Mouse (Mus musculus): Measurements from ENCODE around the gene Ints13.
"Not testable (repeated sequence)": the region's sequence is repeated elsewhere in the genome, so short reads cannot be mapped to it uniquely, and the experiment has no call there.

Ints13 gene

GRCm38 (mm10) chr6:146577310-146578109 is at the start of gene Ints13:
Ints13 (minus strand) TSS chr6:146577835.
- DNase-seq: peak; percentile 97

DNA sequence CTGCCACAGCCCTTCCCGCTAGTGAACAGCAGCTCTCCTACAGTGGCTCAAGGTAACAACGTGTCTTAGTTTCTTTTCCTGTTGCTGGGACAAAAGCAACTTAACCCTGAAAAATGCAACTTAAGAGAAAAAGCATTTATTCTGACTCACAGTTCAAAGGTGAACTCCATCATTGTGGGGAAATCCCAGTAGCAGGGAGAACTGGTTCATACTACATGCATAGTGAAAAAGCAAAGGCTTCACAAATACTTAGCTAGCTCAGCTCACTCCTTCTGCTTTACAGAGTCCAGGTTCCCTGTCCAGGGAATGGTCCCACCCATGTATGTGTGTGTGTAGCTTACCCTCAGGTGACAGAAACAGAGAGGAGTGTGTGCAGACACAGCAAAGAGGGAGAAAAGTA is 39.0 kb upstream of the Ints13 start:
- no peak for DNase-seq

- no peak for DNase-seq
Observed at GRCm38 (mm10) chr6:146615891-146616290, 38.3 kb upstream of the Ints13 start.

DNA sequence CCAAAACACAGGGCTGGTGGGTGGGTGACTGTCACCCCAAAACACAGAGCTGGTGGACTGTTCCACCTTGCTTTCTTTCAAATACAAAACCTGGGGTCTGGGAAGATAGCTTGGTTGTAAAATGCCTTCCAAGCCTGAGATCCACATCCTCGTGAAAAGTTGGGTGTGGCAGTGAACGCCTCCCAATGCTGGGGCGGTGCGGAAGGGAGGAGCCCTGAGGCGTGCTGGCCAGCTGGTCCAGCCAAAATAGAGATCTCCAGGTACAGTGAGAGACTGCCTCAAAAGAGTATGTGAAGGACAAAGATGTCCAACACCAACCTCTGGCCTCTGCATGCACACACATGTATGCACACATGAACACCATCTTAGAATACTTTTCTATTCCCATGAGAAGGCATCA is 36.9 kb upstream of the Ints13 start:
- DNase-seq: no peak

GRCm38 (mm10) chr6:146613907-146614306 is 36.3 kb upstream of the Ints13 start:
- no peak for DNase-seq

- DNase-seq: no peak
Observed at GRCm38 (mm10) chr6:146612736-146613135, 35.1 kb upstream of the Ints13 start.

DNA sequence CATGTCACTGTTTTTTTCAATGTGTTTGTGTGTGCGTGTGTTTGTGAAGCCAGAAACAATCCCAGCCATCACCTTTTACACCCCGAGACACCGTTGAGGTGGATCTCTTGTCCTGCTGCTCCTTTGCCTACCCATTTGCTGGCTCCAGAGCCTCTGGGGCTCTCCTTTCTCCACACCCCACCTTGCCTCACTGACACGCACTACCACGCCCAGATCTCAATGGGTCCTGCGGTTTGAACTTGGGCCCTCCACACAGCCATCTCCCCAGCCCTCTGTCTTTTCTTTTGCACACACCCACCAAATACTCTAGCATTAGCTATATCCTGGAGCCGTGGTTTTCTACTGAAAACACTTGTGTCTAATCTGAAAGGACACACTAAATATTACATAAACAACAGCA is 34.3 kb upstream of the Ints13 start:
- DNase-seq: no peak

- no peak for DNase-seq
Observed at GRCm38 (mm10) chr6:146611385-146611784, 33.8 kb upstream of the Ints13 start.

DNA sequence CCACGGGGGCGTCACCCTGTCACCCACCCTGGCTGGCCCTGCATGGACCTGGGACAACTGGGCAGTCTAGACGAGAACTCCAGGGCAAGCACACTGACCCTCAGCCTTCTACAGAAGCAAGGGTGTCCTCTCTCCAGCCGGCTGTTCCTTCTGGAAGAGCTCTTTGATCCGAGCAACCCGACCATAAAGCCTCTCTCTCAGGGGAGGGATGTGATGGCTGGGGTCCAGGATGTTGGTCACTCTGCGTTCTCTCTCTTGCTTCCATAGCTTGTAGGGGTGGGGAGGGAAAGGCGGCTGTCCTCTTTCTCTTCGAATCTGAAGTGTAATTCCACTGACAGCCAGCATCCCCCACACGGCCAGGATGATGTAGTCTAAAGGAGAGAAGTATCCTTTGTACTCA is 26.0 kb upstream of the Ints13 start:
- DNase-seq: no peak

GRCm38 (mm10) chr6:146602601-146603000 is 25.0 kb upstream of the Ints13 start:
- DNase-seq: no peak

DNA sequence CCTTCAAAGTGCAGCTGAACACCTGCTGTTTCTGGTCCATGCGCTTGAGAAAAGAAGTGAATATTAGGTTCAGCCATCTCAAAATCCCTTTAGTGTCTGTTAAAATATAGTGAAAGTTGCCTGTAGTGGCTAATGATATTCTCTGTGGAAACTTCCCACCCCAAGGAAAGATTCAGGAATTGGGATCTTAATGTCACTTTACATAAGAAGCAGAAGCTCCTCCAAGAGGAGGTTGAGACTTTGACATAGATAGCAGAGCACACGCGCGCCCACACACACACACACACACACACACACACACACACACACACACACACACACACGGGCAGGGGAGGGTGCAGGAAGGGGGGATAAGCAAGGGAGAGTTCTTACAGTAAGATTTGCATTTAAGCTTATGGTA is 7.5 kb upstream of the Ints13 start:
- DNase-seq: no peak

DNA sequence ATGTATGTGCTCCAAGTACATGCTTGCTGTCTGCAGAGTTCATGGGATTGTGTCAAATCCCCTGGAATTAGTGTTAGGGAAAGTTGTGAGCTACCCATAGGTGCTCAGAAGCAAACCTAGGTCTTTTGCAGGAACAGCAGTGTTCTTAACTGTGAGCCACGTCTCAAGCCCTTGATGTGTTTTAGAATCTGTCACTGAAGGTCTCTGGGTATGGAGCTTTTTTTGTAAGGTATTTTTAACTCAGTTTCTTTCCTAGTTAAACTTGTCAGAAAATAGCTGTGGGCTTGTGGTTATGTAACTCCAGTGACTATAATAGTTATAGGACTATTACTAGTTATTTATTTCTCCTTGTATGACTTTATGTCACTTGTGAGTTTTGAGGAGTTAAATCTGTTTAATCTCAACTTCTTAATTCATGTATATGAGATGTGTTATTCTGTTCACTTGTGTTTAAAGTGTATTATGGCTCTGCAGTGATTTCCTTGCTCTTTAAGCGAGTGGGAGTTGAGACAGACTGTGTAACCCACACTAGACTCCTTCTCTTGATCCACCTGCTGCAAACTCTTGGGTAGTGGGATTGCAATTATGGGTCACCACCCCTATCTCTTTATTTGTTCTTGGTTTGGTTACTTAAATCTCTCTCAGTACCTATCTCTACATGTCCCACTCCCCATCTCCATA is 5.9 kb upstream of the Ints13 start:
- DNase-seq: no peak

GRCm38 (mm10) chr6:146580381-146580926 is 2.8 kb upstream of the Ints13 start:
- DNase-seq: peak; percentile 22

DNA sequence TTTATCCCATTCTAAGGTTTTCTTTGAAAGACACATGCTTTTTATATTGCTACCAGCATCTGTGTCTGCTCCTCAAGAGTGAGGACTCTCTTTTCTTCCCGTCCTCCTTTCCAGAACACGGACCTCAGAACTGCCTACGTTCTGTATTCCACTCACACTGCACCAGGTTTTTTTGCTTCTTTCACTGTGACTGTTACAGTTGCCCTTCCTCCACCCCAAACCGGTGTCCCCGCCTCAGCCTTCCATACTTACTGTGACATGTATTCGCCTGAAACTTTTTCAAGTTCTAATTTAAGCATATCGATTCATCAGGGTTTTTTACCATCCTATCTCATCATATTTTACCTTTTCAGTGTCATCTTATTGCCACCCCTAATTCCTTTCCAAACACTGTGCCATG is 951 bp upstream of the Ints13 start:
- peak; percentile 27 for DNase-seq

DNA sequence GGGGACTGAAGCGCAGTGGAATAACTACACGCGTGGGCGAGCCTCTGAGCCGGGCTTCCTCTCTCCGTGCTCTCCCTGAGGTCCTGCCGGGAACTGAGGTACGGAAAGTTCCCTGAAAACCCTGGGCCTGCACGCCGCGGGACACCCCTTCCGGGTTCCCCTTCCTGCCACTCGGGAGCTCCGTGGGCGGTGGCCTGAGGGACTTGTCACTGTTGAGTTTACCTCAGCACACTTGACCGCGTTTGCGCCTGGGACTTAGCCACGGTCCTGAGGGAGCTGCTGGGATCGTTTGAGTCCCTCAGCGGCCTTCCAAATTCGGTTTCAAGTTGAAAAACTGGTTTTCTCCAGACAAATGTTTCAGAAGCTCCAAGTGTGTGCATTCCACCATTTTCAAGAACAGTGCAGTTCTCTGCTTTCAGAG is 486 bp upstream of the Ints13 start:
- peak; percentile 66 for DNase-seq

- no peak for DNase-seq
Observed at GRCm38 (mm10) chr6:146576903-146577302, 732 bp downstream of the Ints13 start, which contains the start of gene Fgfr1op2. Fgfr1op2 (plus strand) TSS chr6:146577203.

GRCm38 (mm10) chr6:146572073-146572472 is 5.6 kb downstream of the Ints13 start:
- DNase-seq: no peak

DNA sequence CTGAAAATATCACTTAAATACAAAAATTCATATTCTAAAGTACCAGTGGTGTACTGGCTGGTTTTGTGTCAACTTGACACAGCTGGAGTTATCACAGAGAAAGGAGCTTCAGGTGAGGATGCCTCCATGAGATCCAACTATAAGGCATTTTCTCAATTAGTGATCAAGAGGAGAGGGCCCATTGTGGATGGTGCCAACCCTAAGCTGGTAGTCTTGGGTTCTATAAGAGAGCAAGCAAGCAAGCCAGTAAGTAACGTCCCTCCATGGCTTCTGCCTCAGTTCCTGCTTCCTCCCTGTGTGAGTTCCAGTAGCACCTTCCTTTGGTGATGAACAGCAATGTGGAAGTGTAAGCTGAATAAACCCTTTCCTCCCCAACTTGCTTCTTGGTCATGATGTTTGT is 15.2 kb downstream of the Ints13 start:
- DNase-seq: not testable (repeated sequence)

GRCm38 (mm10) chr6:146551326-146551725 is 26.3 kb downstream of the Ints13 start:
- no peak for DNase-seq

DNA sequence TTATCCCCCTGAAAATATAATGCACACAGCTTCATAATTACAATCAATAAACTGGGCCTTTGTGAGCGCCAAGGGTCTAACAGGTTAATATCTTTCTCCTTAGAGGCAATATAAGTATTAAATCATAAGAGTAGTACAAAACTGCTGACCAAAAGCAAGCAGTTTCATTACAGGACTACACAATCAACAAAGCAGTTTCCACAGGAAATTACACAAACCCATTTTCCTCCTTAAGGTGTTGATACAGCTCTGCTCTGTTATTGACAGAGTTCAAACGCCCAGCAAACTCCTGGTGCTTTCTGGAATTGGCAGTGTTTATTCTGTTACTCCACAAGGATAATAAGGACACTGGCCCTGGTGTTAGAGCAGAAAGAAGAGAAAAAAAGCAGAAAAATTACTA is 27.2 kb downstream of the Ints13 start:
- no peak for DNase-seq

DNA sequence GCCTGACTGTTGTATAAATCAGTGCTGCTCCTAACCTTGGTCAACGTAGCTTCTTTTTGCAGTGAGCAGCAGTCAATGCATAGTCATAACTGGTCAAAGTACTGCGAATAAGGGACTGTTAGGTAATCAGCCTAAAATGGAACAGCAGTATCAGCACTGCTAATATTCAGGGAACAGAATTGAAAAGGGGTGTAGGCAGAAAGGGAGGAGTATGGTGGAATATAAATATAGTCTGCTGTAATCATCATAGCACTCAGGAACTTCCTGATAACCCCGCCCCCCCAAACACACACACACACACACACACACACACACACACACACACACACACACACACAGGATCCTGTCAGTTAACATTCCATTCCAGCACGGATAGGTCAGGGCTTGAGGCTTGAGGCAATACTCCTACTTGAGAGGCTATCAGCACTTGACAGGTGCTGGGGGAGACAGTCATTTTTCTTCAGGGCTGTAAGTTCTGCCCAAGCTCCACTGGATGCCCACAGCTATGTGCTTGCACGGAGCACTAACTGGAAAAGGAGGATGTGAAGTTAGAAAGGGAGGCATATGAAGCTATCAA is 32.3 kb downstream of the Ints13 start:
- DNase-seq: no peak

DNA sequence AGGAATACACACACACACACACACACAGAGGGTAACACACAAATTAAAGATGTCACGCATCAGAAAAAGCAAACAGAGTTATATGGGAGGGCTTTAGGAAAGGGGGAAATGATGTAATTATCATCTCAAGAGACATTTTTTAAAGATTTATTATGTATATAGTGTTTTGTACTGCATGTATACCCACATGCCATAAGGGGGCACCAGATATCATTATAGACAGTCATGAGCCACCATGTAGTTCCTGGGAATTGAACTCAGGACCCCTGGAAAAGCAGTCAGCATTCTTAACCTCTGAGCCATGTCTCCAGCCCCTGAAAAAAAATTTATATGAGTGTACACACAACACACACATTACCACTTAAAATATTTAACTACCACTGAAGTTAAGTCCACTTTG is 33.0 kb downstream of the Ints13 start:
- no peak for DNase-seq

- DNase-seq: no peak
Observed at GRCm38 (mm10) chr6:146540386-146540785, 37.2 kb downstream of the Ints13 start.

DNA sequence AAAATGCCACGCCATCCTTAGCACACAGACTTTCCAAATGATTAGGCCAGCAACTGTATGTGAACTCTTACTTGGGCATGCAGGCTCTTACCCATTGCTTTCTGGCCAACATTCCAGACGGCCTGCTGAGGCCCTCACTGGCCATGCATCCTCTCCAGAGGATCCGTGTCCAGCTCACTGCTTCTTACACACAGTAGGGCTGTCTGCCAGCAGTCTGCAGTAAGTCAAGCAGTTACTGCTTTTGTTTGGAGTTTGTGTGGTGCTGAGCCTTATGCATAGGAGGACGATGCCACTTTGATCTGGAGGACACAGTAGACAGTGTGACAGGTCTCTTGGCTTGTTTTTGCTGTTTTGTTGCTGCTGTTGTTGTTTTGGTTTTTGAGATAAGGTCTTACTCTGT is 39.0 kb downstream of the Ints13 start:
- no peak for DNase-seq

Measured in right cerebral cortex, postnatal 14 days (tissue).